Mouse (Mus musculus): ENCODE data around the gene Pex11b.

Pex11b gene

GRCm38 (mm10) chr3:96634928-96635879, at the start of gene Pex11b, which contains the start of gene Gm42957:
Pex11b (plus strand) TSS chr3:96635376.
Gm42957 (plus strand) TSS chr3:96635474.
- peak; percentile 55; the same call in 1 of the 2 replicates for TF ChIP-seq GATA4 (IDR thresholded peaks at IDR 0.05; ENCODE audit: insufficient replicate concordance, low read length)

DNA sequence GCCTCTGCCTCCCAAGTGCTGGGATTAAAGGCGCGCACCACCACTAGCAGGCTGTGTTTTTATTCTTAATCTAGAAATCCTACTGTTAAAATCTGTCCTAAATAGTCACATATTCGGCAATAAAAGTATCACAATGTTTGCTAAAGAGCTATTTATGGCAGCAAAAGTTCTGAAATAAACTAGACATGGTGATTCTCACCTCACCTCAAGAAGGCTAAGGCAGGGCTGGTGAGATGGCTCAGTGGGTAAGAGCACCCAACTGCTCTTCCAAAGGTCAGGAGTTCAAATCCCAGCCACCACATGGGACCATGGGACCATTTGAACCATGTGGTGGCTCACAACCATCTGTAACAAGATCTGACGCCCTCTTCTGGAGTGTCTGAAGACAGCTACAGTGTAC, 44.5 kb upstream of the Pex11b start:
- no peak for TF ChIP-seq GATA4 (IDR thresholded peaks at IDR 0.05; ENCODE audit: insufficient replicate concordance, low read length)

GRCm38 (mm10) chr3:96593374-96593773, 41.8 kb upstream of the Pex11b start:
- TF ChIP-seq GATA4 (IDR thresholded peaks at IDR 0.05; ENCODE audit: insufficient replicate concordance, low read length): no peak

GRCm38 (mm10) chr3:96593790-96594560, 41.2 kb upstream of the Pex11b start, which contains the start of gene Polr3gl:
Polr3gl (minus strand) TSS chr3:96594181.
- TF ChIP-seq GATA4 (IDR thresholded peaks at IDR 0.05; ENCODE audit: insufficient replicate concordance, low read length): peak; percentile 77; the same call in 1 of the 2 replicates

- TF ChIP-seq GATA4 (IDR thresholded peaks at IDR 0.05; ENCODE audit: insufficient replicate concordance, low read length): no peak
Measured at GRCm38 (mm10) chr3:96594851-96595250, 40.3 kb upstream of the Pex11b start.

DNA sequence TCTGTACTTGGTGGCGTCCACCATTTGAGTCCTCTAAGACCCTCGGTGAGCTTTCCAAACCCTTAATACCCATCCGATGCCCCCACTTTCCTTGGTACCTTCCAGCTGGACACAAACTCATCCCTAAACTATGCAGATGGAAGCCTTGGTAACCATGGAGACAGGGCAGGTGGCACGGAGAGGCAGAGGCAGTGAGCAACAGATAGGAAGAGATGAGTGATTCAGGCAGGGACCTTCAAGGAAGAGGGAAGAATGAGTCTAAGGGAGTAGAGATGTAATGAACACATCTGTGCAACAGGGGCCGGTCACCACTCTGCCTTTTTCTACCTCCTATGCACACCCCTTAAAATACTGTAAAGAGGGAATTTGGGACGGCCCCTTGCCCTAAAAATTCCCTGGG, 39.5 kb upstream of the Pex11b start:
- TF ChIP-seq GATA4 (IDR thresholded peaks at IDR 0.05; ENCODE audit: insufficient replicate concordance, low read length): no peak

DNA sequence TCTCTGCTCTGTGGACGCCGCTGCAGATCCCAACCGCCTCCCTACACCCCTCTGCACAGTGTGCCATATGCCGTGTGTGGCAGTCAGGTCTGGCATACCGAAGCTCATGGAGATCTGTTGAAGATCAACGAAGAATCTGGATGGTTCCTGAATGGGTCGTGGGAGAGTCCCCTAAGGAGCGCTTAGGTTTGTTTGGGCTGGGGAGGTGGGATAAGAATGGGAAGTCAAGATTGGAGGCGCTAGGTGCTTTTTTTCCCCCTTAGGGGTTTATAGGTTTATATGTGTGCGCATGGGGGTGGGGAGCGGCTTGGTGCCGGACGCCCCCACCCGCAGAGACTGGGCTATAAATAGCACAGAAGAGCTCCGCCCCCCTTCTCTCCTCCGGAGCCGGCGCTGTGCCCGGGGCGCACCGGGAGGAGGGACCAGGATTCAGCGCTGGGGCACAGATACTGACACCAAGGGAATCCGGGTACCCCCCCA, 38.9 kb upstream of the Pex11b start, which contains the start of gene Ankrd34a:
Gene Ankrd34a (plus strand): TSS at position 409 of the 480 bp plus-strand sequence.
- no peak for TF ChIP-seq GATA4 (IDR thresholded peaks at IDR 0.05; ENCODE audit: insufficient replicate concordance, low read length)

DNA sequence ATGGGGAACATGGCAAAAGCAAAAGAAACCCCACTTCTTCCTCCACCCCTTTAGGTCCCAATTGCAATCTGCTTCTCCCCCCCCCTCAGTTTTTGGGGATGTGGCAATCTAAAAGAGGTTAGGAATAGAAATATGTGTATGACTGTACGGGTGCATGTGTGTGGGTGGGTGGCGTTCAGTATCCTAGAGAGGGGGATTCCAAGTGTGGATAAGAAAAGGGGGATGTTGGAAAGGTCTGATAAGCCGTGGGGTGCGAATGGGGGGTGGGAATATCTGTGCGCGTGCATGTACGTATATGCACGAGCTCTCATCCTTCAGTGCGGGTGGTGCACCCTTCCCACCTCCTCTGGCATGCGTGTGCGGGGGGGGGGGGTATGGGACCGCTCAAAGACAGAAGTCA, 38.3 kb upstream of the Pex11b start:
- TF ChIP-seq GATA4 (IDR thresholded peaks at IDR 0.05; ENCODE audit: insufficient replicate concordance, low read length): no peak

GRCm38 (mm10) chr3:96597435-96597891, 37.7 kb upstream of the Pex11b start:
- no peak for TF ChIP-seq GATA4 (IDR thresholded peaks at IDR 0.05; ENCODE audit: insufficient replicate concordance, low read length)

DNA sequence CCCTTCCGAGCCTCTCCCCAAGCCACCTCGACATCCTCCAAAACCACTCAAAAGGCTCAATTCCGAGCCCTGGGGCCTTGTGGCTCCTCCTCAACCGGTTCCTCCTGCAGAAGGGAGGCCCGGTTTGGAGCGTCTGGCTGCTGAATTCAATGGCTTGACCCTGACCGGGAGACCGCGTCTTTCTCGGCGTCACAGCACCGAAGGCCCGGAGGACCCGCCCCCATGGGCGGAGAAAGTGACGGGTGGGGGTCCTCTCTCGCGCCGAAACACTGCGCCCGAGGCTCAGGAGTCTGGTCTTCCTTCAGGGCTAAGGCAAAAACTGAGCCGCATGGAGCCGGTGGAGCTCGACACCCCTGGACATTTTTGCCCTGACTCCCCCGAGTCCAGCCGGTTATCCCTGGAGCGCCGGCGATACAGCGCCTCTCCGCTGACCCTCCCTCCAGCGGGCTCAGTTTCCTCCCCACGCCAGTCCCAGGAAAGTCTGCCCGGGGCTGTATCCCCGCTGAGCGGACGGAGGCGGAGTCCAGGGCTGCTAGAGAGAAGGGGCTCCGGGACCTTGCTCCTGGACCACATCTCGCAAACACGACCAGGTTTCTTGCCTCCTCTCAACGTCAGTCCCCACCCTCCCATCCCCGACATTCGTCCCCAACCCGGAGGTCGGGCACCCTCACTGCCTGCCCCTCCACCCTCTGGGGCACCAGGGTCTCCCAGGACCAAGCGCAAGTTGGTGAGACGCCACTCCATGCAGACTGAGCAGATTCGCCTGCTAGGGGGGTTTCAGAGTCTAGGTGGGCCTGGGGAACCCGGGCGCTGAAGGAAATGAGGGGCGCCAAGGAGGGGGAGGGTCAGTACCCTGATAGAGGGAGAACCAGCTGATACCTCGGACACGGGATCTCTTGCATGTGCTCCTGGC, 36.8 kb upstream of the Pex11b start:
- TF ChIP-seq GATA4 (IDR thresholded peaks at IDR 0.05; ENCODE audit: insufficient replicate concordance, low read length): no peak

- no peak for TF ChIP-seq GATA4 (IDR thresholded peaks at IDR 0.05; ENCODE audit: insufficient replicate concordance, low read length)
Measured at GRCm38 (mm10) chr3:96599069-96599393, 36.1 kb upstream of the Pex11b start.

DNA sequence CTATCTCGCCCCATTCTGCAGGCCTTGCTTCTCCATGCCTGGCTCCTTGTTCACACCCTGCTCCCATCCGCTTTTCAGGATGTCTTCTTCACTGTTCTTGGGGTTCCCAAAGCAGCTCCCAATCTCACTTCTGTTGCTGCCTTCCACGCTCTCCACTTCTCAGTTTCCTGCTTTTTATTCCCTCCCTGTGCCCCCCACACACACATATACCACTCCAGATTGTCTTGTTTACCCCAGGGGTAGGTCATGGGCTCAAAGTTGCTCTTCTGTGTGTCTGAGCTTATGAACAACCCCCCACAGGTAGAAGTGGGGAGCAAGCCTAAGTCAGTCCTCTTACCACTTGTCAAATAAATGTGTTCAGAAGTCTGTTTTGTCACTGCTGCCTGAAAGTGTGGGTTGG, 35.8 kb upstream of the Pex11b start:
- TF ChIP-seq GATA4 (IDR thresholded peaks at IDR 0.05; ENCODE audit: insufficient replicate concordance, low read length): no peak

DNA sequence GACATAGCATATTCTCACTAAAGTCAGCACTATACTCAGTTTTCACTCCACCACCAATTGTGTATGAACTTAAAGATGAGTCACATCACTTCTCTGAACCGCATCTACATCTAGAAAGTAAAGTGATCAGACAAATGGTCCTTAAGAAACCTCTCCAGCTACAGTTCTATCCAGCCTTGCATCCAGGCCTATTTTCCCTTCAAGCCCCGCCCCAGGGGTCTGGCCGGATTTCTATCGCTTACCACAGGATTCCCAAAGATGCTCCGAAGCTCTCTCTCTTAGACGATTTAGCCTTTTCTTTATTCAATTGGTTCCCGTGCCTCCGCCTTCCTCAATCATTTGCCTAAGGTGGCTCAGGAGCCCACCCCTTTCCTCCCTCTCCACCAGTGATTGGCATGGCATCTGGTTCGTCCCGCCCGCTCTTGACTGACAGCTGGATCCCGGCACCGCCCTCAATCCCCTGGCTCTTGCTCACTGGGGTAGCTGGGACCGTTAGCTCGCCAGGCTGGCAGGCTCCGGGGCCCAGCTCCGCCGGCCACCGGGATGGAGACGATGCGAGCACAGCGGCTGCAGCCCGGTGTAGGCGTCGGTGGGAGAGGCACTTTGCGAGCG, 34.4 kb upstream of the Pex11b start, which contains the start of gene Lix1l:
Gene Lix1l (plus strand): TSS at position 511 of the 612 bp plus-strand sequence.
- no peak for TF ChIP-seq GATA4 (IDR thresholded peaks at IDR 0.05; ENCODE audit: insufficient replicate concordance, low read length)

GRCm38 (mm10) chr3:96601251-96601787, 33.9 kb upstream of the Pex11b start:
- no peak for TF ChIP-seq GATA4 (IDR thresholded peaks at IDR 0.05; ENCODE audit: insufficient replicate concordance, low read length)
